Mouse (Mus musculus) embryonic fibroblast, embryonic 13.5 days (primary cell): ENCODE results near the gene St6galnac5. TPM values are rescaled to one million over a fixed set of nuclear protein-coding genes. Genes with fewer than 3 reads are reported as not detected.
A peak's percentile ranks its signal among the peaks of the same experiment; 100 is the strongest.

Experiments
- H3K27ac ChIP-seq: 2 replicates; pipeline ENCODE4 v1.5.1; 2012; ENCODE audit warnings: low read length, control low read depth, inconsistent platforms; ENCODE audit not compliant: insufficient read depth
- H3K4me1 ChIP-seq: 2 replicates; pipeline ENCODE4 v1.6.1; 2011; ENCODE audit warnings: low read length; ENCODE audit not compliant: control insufficient read depth, insufficient read depth
- H3K4me3 ChIP-seq: 2 replicates; pipeline ENCODE4 v1.5.1; 2011; ENCODE audit warnings: mild to moderate bottlenecking, control low read depth, low read length; ENCODE audit not compliant: insufficient read depth
- CTCF ChIP-seq: IDR thresholded peaks from 2 replicates; pipeline ENCODE4 v1.5.1; 2011; ENCODE audit warnings: mild to moderate bottlenecking, control low read depth, low read length, moderate library complexity, borderline replicate concordance; ENCODE audit not compliant: insufficient read depth
- POLR2A ChIP-seq: IDR thresholded peaks from 2 replicates; pipeline ENCODE4 v1.6.1; 2011; ENCODE audit warnings: low read depth, mild to moderate bottlenecking, control low read depth, low read length, moderate library complexity
- polyA plus RNA-seq: library from polyadenylated mRNA; stranded (reverse); fragments of >200 nt; gene quantifications from 2 replicates; pipeline ENCODE4 v1.2.4, GENCODE M21; 2011; ENCODE audit warnings: low read depth; ENCODE audit not compliant: missing spikeins, insufficient read length

St6galnac5 gene
- polyA plus RNA-seq, 1 experiment: 0.12 TPM

DNA sequence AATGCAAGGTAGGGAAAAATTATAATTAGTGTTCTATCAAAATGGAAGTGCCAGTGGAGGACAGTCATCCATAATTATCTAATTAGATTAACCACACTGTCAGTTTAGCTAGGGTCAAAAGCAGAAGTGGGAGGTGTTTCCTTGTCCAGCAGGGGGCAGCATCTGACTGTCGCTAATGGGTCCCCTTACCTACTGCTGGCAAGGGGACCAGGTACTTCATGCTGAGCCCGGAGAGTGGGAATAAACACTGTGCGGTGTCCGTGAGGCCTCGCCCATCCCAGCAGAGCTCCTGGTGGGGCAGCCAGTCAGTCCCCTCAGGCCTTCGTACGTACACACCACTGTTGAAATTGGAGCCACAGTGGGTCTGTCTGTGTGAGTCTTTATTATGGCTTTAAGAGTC lies 198.3 kb downstream of the St6galnac5 start:
- no peak overlapping the region for H3K27ac ChIP-seq
- no peak overlapping the region for H3K4me3 ChIP-seq
- TF ChIP-seq POLR2A (no peak), CTCF (peak; percentile 72; the same call in 1 of the 2 replicates)
- no peaks in the 10 kb centered on the region for H3K4me1 ChIP-seq

DNA sequence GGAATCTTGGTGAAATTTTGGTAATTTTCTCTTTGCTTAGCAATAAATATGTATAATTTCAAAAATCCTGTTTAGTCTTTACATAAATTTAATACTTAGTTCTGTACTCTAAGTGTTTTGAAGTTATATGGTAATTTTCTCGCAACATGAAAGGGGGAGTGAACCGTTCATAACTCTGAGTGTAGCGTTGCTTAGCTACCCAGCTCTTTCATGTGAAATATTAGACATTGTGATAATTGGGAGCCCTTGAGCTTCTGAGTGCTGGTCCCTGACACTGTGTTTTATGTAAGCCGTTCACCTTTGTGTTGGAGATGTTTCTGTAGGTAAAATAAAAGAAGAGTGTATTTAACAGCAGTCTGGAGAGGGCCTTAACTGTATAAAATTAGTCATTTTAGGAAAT lies 202.2 kb downstream of the St6galnac5 start:
- no peak overlapping the region for H3K4me3 ChIP-seq
- H3K4me1 ChIP-seq: no peaks in the 10 kb centered on the region
- no peak overlapping the region for H3K27ac ChIP-seq
- no peak for TF ChIP-seq CTCF
- TF ChIP-seq POLR2A: no peak

DNA sequence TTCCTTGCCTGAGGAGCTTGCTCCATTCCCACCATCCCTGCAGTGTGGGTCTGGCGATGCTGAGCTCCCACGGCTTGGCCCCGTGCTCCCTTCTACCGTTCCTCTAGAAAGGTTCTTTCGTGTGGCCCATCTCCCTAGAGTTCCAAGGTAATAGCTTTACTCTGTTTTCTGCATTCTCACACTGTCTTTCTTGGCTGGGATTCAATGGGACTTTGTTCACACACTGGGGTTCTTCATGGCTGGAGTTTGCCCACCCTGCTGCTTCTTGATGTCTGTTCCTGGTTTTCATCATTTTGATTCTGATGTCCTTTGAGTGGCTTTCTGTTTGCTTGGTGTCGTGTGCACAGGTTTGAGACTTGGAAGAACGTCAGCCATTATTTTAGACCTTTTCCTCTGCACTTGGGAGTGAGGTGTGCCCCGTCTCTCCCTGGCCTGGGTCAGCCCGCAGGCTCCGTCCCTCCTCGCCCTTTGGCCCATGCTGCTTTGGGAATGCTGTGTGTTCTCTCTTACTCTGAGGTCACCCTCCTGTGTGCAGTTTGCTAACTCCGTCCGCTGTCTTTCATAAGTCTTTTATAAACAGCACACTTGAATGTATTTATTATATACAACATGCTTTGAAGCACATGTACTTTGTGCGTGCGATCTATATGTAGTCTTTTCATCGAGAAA lies 205.0 kb downstream of the St6galnac5 start:
- TF ChIP-seq CTCF: no peak
- no peak for TF ChIP-seq POLR2A
- Histone ChIP-seq H3K27ac (no peak overlapping the region), H3K4me1 (no peaks in the 10 kb centered on the region), H3K4me3 (no peak overlapping the region)

DNA sequence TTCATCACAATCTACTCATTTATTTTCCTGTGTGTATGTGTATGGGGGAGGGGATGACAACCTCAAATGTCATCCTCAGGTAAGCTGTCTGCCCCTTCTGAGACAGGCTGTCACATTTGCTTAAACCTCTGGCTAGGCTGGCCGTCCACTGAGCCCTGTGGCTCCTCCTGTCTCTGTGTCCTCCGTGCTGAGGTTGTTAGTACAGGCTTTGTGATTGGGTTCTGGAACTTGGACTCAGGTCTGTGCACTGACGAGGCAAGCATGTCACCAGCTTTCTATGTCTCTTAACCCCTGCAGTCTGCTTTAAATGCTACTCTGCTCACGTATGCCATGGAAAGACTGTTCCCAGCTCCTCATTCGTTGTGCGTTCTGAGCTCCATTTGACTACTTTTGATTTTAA lies 205.7 kb downstream of the St6galnac5 start:
- Histone ChIP-seq H3K27ac (no peak overlapping the region), H3K4me3 (no peak overlapping the region), H3K4me1 (no peaks in the 10 kb centered on the region)
- TF ChIP-seq CTCF: no peak
- TF ChIP-seq POLR2A: no peak

DNA sequence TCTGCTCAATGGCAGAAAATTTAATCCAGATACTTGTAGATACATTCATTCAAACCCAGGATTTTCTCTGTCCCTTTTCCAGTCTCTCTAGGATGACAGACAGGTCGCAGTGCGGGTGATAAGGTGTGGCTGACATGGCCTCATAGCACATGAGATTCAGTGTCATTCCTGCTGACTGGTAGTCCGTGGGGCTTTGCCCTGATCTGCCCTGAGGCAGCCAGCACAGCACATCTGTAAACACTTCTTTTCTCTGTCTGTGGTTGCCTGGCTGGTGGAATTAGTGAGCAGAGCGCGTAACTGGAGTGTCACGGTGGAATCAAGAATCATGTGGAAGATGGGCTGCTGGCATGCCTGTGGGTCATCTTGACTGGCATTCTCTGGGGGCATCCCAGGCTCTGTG lies 212.0 kb downstream of the St6galnac5 start:
- H3K4me3 ChIP-seq: no peak overlapping the region
- no peak for TF ChIP-seq POLR2A
- no peak for TF ChIP-seq CTCF
- H3K4me1 ChIP-seq: peaks cover 18% of the 10 kb centered on the region
- H3K27ac ChIP-seq: no peak overlapping the region

DNA sequence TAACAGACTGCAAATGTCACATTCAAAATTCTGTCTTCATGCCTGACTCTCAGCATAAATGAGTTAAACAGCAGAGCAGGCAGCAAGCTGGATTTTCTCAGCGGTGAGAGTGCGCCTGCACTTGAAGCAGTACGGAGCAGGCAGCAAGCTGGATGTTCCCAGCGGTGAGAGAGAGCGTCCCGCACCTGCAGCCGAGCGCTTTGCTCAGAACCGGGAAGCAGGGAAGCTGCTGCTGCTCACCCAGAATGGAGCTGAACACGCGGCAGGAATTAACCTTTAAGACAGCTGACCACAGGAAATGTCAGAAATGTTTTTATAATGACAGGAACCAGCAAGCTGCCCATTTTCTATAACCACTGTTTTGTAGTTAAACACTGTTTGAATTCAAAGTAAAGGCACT lies 214.6 kb downstream of the St6galnac5 start:
- TF ChIP-seq CTCF (no peak), POLR2A (no peak)
- Histone ChIP-seq H3K4me3 (no peak overlapping the region), H3K4me1 (peaks cover 24% of the 10 kb centered on the region), H3K27ac (no peak overlapping the region)
